Mouse (Mus musculus) heart, embryonic 14.5 days (tissue): ENCODE measurements around the gene Arrb1. TPM values are rescaled to one million over a fixed set of nuclear protein-coding genes. Genes with fewer than 3 reads are reported as not detected.

Source experiments
- ATAC-seq: fragments of 200-750 bp; cut with Nextera tagmentation; 2 replicates; pipeline ENCODE4 v1.8.0; 2017; ENCODE audit warnings: low read depth, moderate TSS enrichment; ENCODE audit not compliant: insufficient number of reproducible peaks, insufficient read depth, low FRiP score
- H3K27ac ChIP-seq, 2 experiments: fragments of 200-500 bp in 1 of 2; fragments of 300-500 bp in 1 of 2; sonication (generic) in 1 of 2; replicated peaks in 1 of 2; 2 replicates each; pipeline ENCODE4 v1.5.1; 2012 to 2014; ENCODE audit warnings: low read depth in 2 of 2, low read length in 2 of 2, control low read depth in 1 of 2, mild to moderate bottlenecking in 1 of 2, mixed read lengths in 1 of 2; ENCODE audit not compliant: control insufficient read depth in 1 of 2, insufficient read depth in 1 of 2
- H3K27me3 ChIP-seq: fragments of 300-500 bp; sonication (generic); 2 replicates; pipeline ENCODE4 v1.6.1; 2014; ENCODE audit warnings: mild to moderate bottlenecking, low read length, control low read depth; ENCODE audit not compliant: control insufficient read depth, insufficient read depth
- H3K36me3 ChIP-seq: fragments of 300-500 bp; sonication (generic); 2 replicates; pipeline ENCODE4 v1.6.1; 2014; ENCODE audit warnings: mild to moderate bottlenecking, control low read depth, low read length, mixed read lengths; ENCODE audit not compliant: control insufficient read depth, insufficient read depth
- H3K4me1 ChIP-seq, 2 experiments: fragments of 200-500 bp in 1 of 2; fragments of 300-500 bp in 1 of 2; sonication (generic) in 1 of 2; 2 replicates each; pipeline ENCODE4 v1.6.1; 2012 to 2014; ENCODE audit warnings: low read length in 2 of 2, control low read depth in 1 of 2, mixed read lengths in 1 of 2; ENCODE audit not compliant: control insufficient read depth in 2 of 2, insufficient read depth in 2 of 2
- H3K4me2 ChIP-seq: fragments of 300-500 bp; sonication (generic); 2 replicates; pipeline ENCODE4 v1.6.1; 2014; ENCODE audit warnings: mild to moderate bottlenecking, low read length
- H3K4me3 ChIP-seq, 2 experiments: fragments of 200-500 bp in 1 of 2; fragments of 300-500 bp in 1 of 2; sonication (generic) in 1 of 2; 2 replicates each; pipeline ENCODE4 v1.5.1; 2012 to 2014; ENCODE audit warnings: low read length in 2 of 2, mild to moderate bottlenecking in 2 of 2, control low read depth in 1 of 2, low read depth in 1 of 2, moderate library complexity in 1 of 2; ENCODE audit not compliant: control insufficient read depth in 1 of 2, insufficient read depth in 1 of 2
- H3K9ac ChIP-seq: fragments of 300-500 bp; sonication (generic); 2 replicates; pipeline ENCODE4 v1.6.1; 2014; ENCODE audit warnings: mild to moderate bottlenecking, low read length
- H3K9me3 ChIP-seq: fragments of 300-500 bp; sonication (generic); 2 replicates; pipeline ENCODE4 v1.6.1; 2016; ENCODE audit warnings: low read length, control low read depth; ENCODE audit not compliant: control insufficient read depth
- WGBS: fragments of 180-500 bp; shearing (Covaris S2); extraction: QIAGEN DNeasy Blood & Tissue Kit; methylation state at CpG from one replicate; pipeline ENCODE4 v1.1.7; 2014; 5-methylcytosine and 5-hydroxymethylcytosine counted together
- polyA plus RNA-seq: library from polyadenylated mRNA; unstranded; fragments of >200 nt; fragmentation: Nextera tagmentation; extraction: Ambion mirVana; gene quantifications from 2 replicates; pipeline ENCODE4 v1.2.1, GENCODE M21; 2014

Gene Arrb1
- polyA plus RNA-seq, 1 experiment from 2014 or later = 4.1 TPM

- peaks cover 44% of the 10 kb centered on the region for H3K36me3 ChIP-seq
- no peak overlapping the region for H3K4me2 ChIP-seq
- WGBS = 74% methylated on average over 5 of the region's 5 CpGs
- no peaks in the 10 kb centered on the region for H3K27me3 ChIP-seq
- ATAC-seq = no peak
- H3K9ac ChIP-seq = no peak overlapping the region
- H3K4me1 ChIP-seq = peaks cover 0 to 4% of the 10 kb centered on the region in 2 experiments; a peak in 2 of 4 replicates
- H3K27ac ChIP-seq = no peak overlapping the region
- H3K9me3 ChIP-seq = no peaks in the 10 kb centered on the region
- no peak overlapping the region for H3K4me3 ChIP-seq
These were observed 55.4 kb downstream of the Arrb1 start for GRCm38 (mm10) chr7:99590646-99591045.

DNA sequence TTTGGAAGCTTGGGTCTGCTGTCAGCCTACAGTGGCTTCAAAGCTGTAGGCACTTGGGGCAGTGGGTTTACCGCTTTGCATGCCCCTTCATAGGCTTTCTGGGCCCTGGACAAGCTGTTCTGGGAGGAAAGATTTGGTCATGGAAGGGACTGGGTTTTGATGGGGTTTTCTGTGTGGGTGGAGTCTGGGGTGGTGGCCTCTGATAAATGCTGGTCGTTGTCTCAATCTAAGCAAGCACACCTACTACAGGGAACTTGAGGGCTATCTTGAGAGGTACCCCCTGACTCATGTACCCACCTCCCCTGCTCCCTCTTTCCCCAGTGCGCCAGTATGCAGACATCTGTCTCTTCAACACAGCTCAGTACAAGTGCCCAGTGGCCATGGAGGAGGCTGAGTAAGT, 57.4 kb downstream of the Arrb1 start:
- peaks cover 47% of the 10 kb centered on the region for H3K36me3 ChIP-seq
- no peak for ATAC-seq
- peaks cover 0 to 4% of the 10 kb centered on the region in 2 experiments; a peak in 2 of 4 replicates for H3K4me1 ChIP-seq
- no peaks in the 10 kb centered on the region for H3K27me3 ChIP-seq
- H3K9ac ChIP-seq = no peak overlapping the region
- 85% methylated on average over 3 of the region's 3 CpGs for WGBS
- no peak overlapping the region for H3K4me2 ChIP-seq
- H3K9me3 ChIP-seq = no peaks in the 10 kb centered on the region
- no peak overlapping the region for H3K27ac ChIP-seq
- H3K4me3 ChIP-seq = no peak overlapping the region

DNA sequence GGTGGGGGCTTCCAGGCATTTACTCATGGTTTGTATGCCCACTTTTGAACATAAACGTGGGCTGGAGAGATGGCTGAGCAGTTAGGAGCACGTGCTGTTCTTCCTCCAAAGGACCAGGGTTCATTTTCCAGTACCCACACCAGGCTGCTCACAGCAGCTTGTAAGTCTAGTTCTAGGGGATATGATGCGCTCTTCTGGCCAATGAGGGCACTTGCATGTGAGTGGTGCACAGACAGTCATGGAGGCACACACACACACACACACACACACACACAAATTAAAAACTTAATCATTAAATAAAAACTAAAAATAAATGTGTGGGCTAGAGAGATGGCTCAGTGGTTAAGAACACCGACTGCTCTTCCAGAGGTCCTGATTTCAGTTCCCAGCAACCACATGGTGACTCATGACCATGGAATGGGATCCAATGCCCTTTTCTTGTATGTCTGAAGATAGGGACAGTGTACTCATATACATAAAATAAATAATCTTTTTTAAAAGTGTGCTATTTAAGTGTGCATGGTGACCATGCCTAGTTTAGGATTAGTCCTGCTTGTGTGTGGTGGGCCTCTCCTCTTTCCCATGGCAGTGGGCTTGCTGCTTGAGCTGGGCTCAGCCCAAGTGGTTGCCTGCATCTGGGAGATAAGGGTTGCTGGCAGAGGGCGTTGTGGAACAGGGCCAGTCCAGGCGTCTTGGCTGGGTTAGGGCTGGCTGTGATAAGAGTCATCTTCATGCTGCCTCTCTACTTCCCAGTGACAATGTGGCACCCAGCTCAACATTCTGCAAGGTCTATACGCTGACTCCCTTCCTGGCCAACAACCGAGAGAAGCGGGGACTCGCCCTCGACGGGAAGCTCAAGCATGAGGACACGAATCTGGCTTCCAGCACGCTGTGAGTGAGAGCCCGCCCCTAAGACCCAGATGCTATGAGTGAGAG, 58.9 kb downstream of the Arrb1 start:
- Histone ChIP-seq H3K4me3 (no peak overlapping the region), H3K27me3 (no peaks in the 10 kb centered on the region), H3K9me3 (no peaks in the 10 kb centered on the region), H3K4me1 (peaks cover 0 to 4% of the 10 kb centered on the region in 2 experiments; a peak in 2 of 4 replicates), H3K4me2 (no peak overlapping the region), H3K9ac (no peak overlapping the region), H3K36me3 (peaks cover 42% of the 10 kb centered on the region), H3K27ac (no peak overlapping the region)
- ATAC-seq = peak; percentile 40; the same call in 1 of the 2 replicates
- 65% methylated on average over 15 of the region's 15 CpGs for WGBS

DNA sequence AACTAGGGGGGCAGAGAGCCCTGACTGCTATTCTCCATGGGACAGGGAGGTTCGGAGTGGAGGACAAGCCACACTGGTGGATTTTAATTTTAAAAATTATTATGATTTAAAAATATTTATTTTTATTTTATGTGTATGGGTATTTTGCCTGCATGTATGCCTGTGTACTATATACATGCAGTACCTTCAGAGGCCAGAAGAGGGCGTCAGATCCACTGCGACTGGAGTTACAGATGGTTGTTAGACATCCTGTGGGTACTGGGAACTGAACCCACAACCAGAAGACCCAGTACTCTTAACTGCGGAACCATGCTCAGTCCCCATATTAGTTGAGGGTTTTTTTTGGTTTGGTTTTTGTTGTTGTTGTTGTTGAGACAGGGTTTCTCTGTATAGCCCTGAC, 63.5 kb downstream of the Arrb1 start:
- ATAC-seq = no peak
- Histone ChIP-seq H3K4me2 (no peak overlapping the region), H3K27me3 (no peaks in the 10 kb centered on the region), H3K4me1 (peaks cover 0 to 4% of the 10 kb centered on the region in 2 experiments; a peak in 2 of 4 replicates), H3K4me3 (no peak overlapping the region), H3K36me3 (peaks cover 44% of the 10 kb centered on the region), H3K9me3 (no peaks in the 10 kb centered on the region), H3K9ac (no peak overlapping the region), H3K27ac (no peak overlapping the region)
- 70% methylated on average over 4 of the region's 4 CpGs for WGBS

DNA sequence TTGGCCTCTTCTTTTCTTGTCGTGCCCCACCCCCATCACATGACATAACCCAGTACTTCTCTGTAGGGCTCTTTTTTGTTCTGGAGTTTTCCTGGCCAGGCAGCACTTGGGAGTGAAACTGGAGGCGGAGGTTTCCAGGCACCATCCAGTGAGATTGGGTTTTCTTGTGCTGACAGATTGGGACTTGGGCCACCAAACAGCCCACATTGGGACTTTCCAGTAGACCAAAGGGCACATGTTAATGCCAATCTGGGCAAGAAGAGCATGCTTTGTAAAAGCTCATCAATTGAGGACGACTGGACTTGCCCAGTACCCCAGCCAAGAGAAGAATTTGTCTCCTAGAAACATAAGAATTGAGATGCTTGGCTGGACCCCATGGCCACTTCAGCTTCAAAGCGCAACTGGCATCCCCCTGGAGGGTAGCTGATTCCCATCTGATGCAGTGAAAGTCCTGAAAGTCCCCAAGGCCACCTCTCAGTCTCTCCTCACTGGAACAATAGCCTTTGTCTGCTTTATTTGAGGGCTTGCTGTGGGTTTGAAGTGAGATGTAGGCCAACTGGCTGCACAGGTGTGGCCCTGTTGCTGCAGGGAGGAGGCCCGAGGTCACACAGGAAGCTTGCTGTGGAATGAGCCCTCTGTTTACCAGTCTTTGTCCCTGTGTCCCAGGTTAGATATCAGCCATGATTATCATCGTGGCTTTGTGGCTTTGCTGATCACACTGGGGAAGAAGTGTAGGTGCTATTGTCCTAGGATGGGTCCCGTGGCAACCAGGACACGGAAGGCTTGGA, 68.8 kb downstream of the Arrb1 start:
- H3K27me3 ChIP-seq = no peaks in the 10 kb centered on the region
- no peaks in the 10 kb centered on the region for H3K9me3 ChIP-seq
- no peak overlapping the region for H3K27ac ChIP-seq
- H3K4me2 ChIP-seq = no peak overlapping the region
- ATAC-seq = no peak
- H3K9ac ChIP-seq = no peak overlapping the region
- 85% methylated on average over 8 of the region's 8 CpGs for WGBS
- H3K4me3 ChIP-seq = no peak overlapping the region
- peaks cover 30% of the 10 kb centered on the region for H3K36me3 ChIP-seq
- H3K4me1 ChIP-seq = no peaks in the 10 kb centered on the region

- WGBS = 88% methylated on average over 2 of the region's 2 CpGs
These were observed 69.8 kb downstream of the Arrb1 start for GRCm38 (mm10) chr7:99605058-99605457.

GRCm38 (mm10) chr7:99606303-99606702, 71.0 kb downstream of the Arrb1 start:
- no peak overlapping the region for H3K27ac ChIP-seq
- H3K9me3 ChIP-seq = no peaks in the 10 kb centered on the region
- peaks cover 16% of the 10 kb centered on the region for H3K36me3 ChIP-seq
- H3K27me3 ChIP-seq = no peaks in the 10 kb centered on the region
- H3K9ac ChIP-seq = no peak overlapping the region
- no peak overlapping the region for H3K4me3 ChIP-seq
- no peaks in the 10 kb centered on the region for H3K4me1 ChIP-seq
- 83% methylated on average over 11 of the region's 11 CpGs for WGBS
- no peak for ATAC-seq
- no peak overlapping the region for H3K4me2 ChIP-seq

More at GRCm38 (mm10) chr7:99605058-99605457, 69.8 kb downstream of the Arrb1 start:
- Histone ChIP-seq H3K27ac (no peak overlapping the region), H3K4me3 (no peak overlapping the region), H3K9me3 (no peaks in the 10 kb centered on the region), H3K27me3 (no peaks in the 10 kb centered on the region), H3K4me1 (no peaks in the 10 kb centered on the region), H3K4me2 (no peak overlapping the region), H3K36me3 (peaks cover 26% of the 10 kb centered on the region), H3K9ac (no peak overlapping the region)
- ATAC-seq = no peak
